Comparison of ENCODE assay signal across 28 mouse cellular contexts in the genomic region with DNA sequence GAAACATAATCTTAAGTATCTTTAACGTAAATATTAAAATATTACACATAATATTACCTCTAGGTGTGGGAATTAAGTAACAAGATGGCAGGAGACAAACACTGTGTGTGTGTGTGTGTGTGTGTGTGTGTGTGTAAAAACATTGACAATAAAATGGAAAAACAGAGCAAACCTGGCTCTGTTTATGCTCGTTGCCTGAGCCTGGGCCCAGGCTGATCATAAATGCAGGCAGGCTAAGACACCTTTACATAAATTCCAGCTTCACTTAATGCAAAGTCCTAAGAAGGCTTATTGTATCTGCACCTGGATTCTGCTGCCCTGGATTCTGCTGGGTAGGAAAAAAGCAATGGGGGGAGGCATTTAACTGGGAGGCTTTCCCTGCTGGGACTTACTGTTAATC. TPM values are rescaled to one million over a fixed set of nuclear protein-coding genes. Genes with fewer than 3 reads are reported as not detected.
A peak's percentile ranks its signal among the peaks of the same experiment; 100 is the strongest.
DNase-seq lines count a peak whose midpoint lies in the region; ATAC-seq lines count a peak whose summit lies in the region.
"Had no signal": no experiment of that assay in that cellular context is flagged by ENCODE, and none has a peak within 500 bp of the region (broad histone marks: within the 10 kb centered on the region; RNA-seq: fewer than 3 reads in every experiment).

No protein-coding gene starts in this region.

- no peak overlapping the region for H3K4me3 ChIP-seq in heart, embryonic 16.5 days (ENCODE audit: low read length)
- H3K4me3 ChIP-seq in embryonic facial prominence, embryonic 12.5 days, result no peak overlapping the region
- H3K4me3 ChIP-seq in limb, embryonic 15.5 days, result no peak overlapping the region
- H3K4me3 ChIP-seq: forebrain, embryonic 10.5 days; heart, embryonic 15.5 days; megakaryocyte, embryonic 14.5 days; neural tube, embryonic 12.5 days had no signal

- WGBS in heart, embryonic 16.5 days, result 76% methylated on average over 2 of the region's 2 CpGs
- WGBS in embryonic facial prominence, embryonic 12.5 days, result 64% methylated on average over 2 of the region's 2 CpGs
- WGBS in limb, embryonic 15.5 days, result 34% methylated on average over 2 of the region's 2 CpGs

- no peaks in the 10 kb centered on the region for H3K9me3 ChIP-seq in heart, embryonic 16.5 days (replicated peaks; ENCODE audit: control insufficient read depth, low read length)
- no peaks in the 10 kb centered on the region for H3K9me3 ChIP-seq in embryonic facial prominence, embryonic 12.5 days
- H3K9me3 ChIP-seq in limb, embryonic 15.5 days, result no peaks in the 10 kb centered on the region
- H3K9me3 ChIP-seq: forebrain, embryonic 10.5 days; G1E; heart, embryonic 15.5 days; megakaryocyte, embryonic 14.5 days; neural tube, embryonic 12.5 days had no signal

- no peaks in the 10 kb centered on the region for H3K36me3 ChIP-seq in heart, embryonic 16.5 days (ENCODE audit: control insufficient read depth, insufficient read depth)
- no peaks in the 10 kb centered on the region for H3K36me3 ChIP-seq in embryonic facial prominence, embryonic 12.5 days
- H3K36me3 ChIP-seq in limb, embryonic 15.5 days, result no peaks in the 10 kb centered on the region
- H3K36me3 ChIP-seq: forebrain, embryonic 10.5 days; G1E; heart, embryonic 15.5 days; neural tube, embryonic 12.5 days had no signal

- H3K9ac ChIP-seq in heart, embryonic 16.5 days (ENCODE audit: low read length), result no peak overlapping the region
- H3K9ac ChIP-seq in embryonic facial prominence, embryonic 12.5 days, result no peak overlapping the region
- no peak overlapping the region for H3K9ac ChIP-seq in limb, embryonic 15.5 days
- H3K9ac ChIP-seq: heart, embryonic 15.5 days; liver, embryonic 14.5 days; lung, embryonic 14.5 days; neural tube, embryonic 12.5 days had no signal

- no peak overlapping the region for H3K4me2 ChIP-seq in heart, embryonic 16.5 days (ENCODE audit: low read depth, low read length)
- H3K4me2 ChIP-seq in embryonic facial prominence, embryonic 12.5 days (replicated peaks), result no peak overlapping the region
- no peak overlapping the region for H3K4me2 ChIP-seq in limb, embryonic 15.5 days
- H3K4me2 ChIP-seq: heart, embryonic 15.5 days; lung, embryonic 14.5 days; neural tube, embryonic 12.5 days had no signal

- H3K27me3 ChIP-seq in heart, embryonic 16.5 days (ENCODE audit: control insufficient read depth, insufficient read depth, low read length), result no peaks in the 10 kb centered on the region
- no peaks in the 10 kb centered on the region for H3K27me3 ChIP-seq in embryonic facial prominence, embryonic 12.5 days
- no peaks in the 10 kb centered on the region for H3K27me3 ChIP-seq in limb, embryonic 15.5 days
- H3K27me3 ChIP-seq: CH12.LX; heart, embryonic 15.5 days; megakaryocyte, embryonic 14.5 days; neural tube, embryonic 12.5 days had no signal

- H3K4me1 ChIP-seq in heart, embryonic 16.5 days (ENCODE audit: control insufficient read depth, insufficient read depth, low read length), result no peaks in the 10 kb centered on the region
- H3K4me1 ChIP-seq in embryonic facial prominence, embryonic 12.5 days, result peaks cover 26% of the 10 kb centered on the region
- H3K4me1 ChIP-seq in limb, embryonic 15.5 days, result peaks cover 21% of the 10 kb centered on the region; the same call in 1 of the 2 replicates
- H3K4me1 ChIP-seq: heart, embryonic 15.5 days; megakaryocyte, embryonic 14.5 days; neural tube, embryonic 12.5 days had no signal

- ATAC-seq in heart, embryonic 16.5 days (replicated peaks; ENCODE audit: extremely low read depth, insufficient read depth, low FRiP score), result no peak
- ATAC-seq in embryonic facial prominence, embryonic 12.5 days (ENCODE audit: insufficient number of reproducible peaks, insufficient read depth, low FRiP score, low TSS enrichment), result no peak
- peak; percentile 31 for ATAC-seq in limb, embryonic 15.5 days (ENCODE audit: insufficient number of reproducible peaks, low FRiP score, low TSS enrichment, low read depth)
- ATAC-seq: hindbrain, postnatal 0 days; intestine, postnatal 0 days had no signal

- no peak for DNase-seq in heart, adult 18-20 months
- DNase-seq in forelimb bud, embryonic 11.5 days (ENCODE audit: low read depth, low spot score), result peak; percentile 31
- DNase-seq in left cerebral cortex, adult 11 months (ENCODE audit: low spot score), result no peak
- no peak for DNase-seq in adrenal gland, postnatal 25 days
- DNase-seq: adrenal gland, adult 2 months; B cell, adult 2 months; cerebellum, adult 18-20 months; gastrocnemius, postnatal 25 days; kidney, postnatal 25 days; right cerebral cortex, postnatal 14 days; thymus, adult 2 months; thymus, postnatal 4 days had no signal

- peak overlapping the region; percentile 32; the same call in 1 of the 2 replicates for H3K27ac ChIP-seq in heart, embryonic 16.5 days (ENCODE audit: low read length)
- peak overlapping the region; percentile 91 for H3K27ac ChIP-seq in embryonic facial prominence, embryonic 12.5 days
- peak overlapping the region; percentile 91 for H3K27ac ChIP-seq in limb, embryonic 15.5 days
- H3K27ac ChIP-seq: hindbrain, postnatal 0 days; liver, embryonic 14.5 days; neural tube, embryonic 12.5 days had no signal

RNA-seq across cellular contexts. Expression of gene Cer1, which starts 6.6 kb away (rescaled TPM):
- polyA plus RNA-seq in heart, embryonic 16.5 days (2015; fragmentation: Nextera tagmentation; extraction: Ambion mirVana), result 0.11 TPM in 1 of 2 replicates, not detected in the other
- not detected for total RNA-seq in heart, adult 18-20 months (2021)
- 0.25 and 0.45 TPM in 2 replicates for polyA plus RNA-seq in embryonic facial prominence, embryonic 12.5 days (2016; fragmentation: Nextera tagmentation; extraction: Ambion mirVana)
- 0.19 and 0.22 TPM in 2 replicates for polyA plus RNA-seq in limb, embryonic 15.5 days (2015; fragmentation: Nextera tagmentation; extraction: Ambion mirVana)
- total RNA-seq in adrenal gland, postnatal 25 days (2021), result not detected in 2 replicates
- total RNA-seq: adrenal gland, adult 2 months; CH12.LX; G1E; gastrocnemius, postnatal 25 days; hematopoietic stem cell, adult 5-6 weeks; hindbrain, postnatal 0 days had no signal
- polyA plus RNA-seq: adrenal gland, adult 2 months; forebrain, embryonic 10.5 days; G1E; heart, embryonic 15.5 days; hindbrain, postnatal 0 days; intestine, postnatal 0 days; kidney, embryonic 14.5 days; liver, embryonic 14.5 days; midbrain, embryonic 14.5 days; thymus, adult 2 months had no signal

RNA-seq across cellular contexts. Expression of gene Zdhhc21, which starts 31.8 kb away (rescaled TPM):
- 11.0 and 11.3 TPM in 2 replicates for polyA plus RNA-seq in heart, embryonic 16.5 days (2015; fragmentation: Nextera tagmentation; extraction: Ambion mirVana)
- total RNA-seq in heart, adult 18-20 months (2021), result 10 to 100 TPM in 1 of 2 experiments, 1 to 10 TPM in 1; 9.3 to 10.0 TPM
- polyA plus RNA-seq in embryonic facial prominence, embryonic 12.5 days (2016; fragmentation: Nextera tagmentation; extraction: Ambion mirVana), result 14.5 and 14.7 TPM in 2 replicates
- polyA plus RNA-seq in limb, embryonic 15.5 days (2015; fragmentation: Nextera tagmentation; extraction: Ambion mirVana), result 14.3 and 14.8 TPM in 2 replicates
- 20.1 and 22.4 TPM in 2 replicates for total RNA-seq in adrenal gland, postnatal 25 days (2021)

Comparison
In these comparisons a context has a peak if more than half of its experiments do, and no peak if none do; other contexts are left out.
1. H3K27ac ChIP-seq: peak in every context shown above with its lines; median percentile 91 in embryonic facial prominence, embryonic 12.5 days; 91 in limb, embryonic 15.5 days; 32 in heart, embryonic 16.5 days.